Mouse (Mus musculus): Measurements from ENCODE around the gene Kif11. TPM values are rescaled to one million over a fixed set of nuclear protein-coding genes. Genes with fewer than 3 reads are reported as not detected.

The Kif11 gene
- polyA plus RNA-seq (2012; rRNA removed), result 6.7 and 8.9 TPM in 2 replicates

DNA sequence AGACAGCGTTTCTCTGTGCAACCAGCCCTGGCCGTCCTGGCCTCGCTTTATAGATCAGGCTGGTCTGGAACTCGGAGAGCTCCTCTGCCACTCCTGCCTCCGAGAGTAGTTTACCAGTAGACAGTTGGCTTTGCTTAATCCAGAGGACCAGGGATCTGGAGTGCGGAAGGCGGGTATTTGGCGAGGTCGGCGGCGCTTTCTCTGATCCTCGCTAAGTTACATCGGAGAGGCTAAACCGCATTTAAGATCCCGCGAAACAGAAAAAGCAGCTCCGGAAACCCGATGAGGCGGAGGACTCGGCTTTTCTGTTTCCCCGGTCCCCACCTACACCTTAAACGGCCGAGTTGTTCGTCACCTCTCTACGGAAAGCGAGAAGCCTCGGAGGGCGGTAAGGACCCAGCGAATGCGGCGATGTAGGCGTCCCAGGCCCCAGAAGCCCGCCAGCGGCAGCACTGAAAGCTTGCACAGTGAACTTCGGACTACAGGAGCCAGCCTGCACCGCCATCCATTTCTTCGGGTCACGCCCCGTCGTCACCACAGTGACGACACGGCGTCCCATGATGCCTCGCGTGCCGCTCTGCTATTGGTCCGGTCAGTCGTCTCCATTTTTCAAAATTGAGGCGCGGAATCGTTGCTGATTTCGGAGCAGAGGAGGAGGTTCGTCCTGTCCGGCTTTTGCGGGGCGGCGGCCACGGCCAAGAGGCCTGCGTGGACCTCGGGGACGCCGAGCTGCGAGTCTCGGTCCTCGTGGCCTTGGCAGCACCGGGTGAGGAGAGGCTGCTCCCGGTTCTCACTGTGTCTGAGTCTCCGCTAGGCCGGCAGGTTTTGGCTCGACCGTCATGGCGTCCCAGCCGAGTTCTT, at the start of gene Kif11:
Gene Kif11 (plus strand): TSS at position 649 of the 861 bp plus-strand sequence.
- H3K27ac ChIP-seq (ENCODE audit: control insufficient read depth, insufficient read depth, low read depth, low read length), result peak within 1 kb of the TSS; percentile 93
- peak within 1 kb of the TSS; percentile 99 for H3K4me3 ChIP-seq (ENCODE audit: control insufficient read depth, low read depth, low read length)
- no peaks in the 10 kb centered on the region for H3K4me1 ChIP-seq (ENCODE audit: control insufficient read depth, insufficient read depth, low read length)
- H3K27me3 ChIP-seq (ENCODE audit: control insufficient read depth, insufficient read depth, low read length), result no peaks in the 10 kb centered on the region
- no peaks in the 10 kb centered on the region for H3K36me3 ChIP-seq (ENCODE audit: control insufficient read depth, insufficient read depth, low read length)
- TF ChIP-seq POLR2A (IDR thresholded peaks at IDR 0.05; ENCODE audit: control insufficient read depth, low read depth, low read length) (peak; percentile 98), CTCF (IDR thresholded peaks at IDR 0.05; ENCODE audit: control insufficient read depth, insufficient read depth, insufficient replicate concordance, low read depth, low read length) (no peak)

DNA sequence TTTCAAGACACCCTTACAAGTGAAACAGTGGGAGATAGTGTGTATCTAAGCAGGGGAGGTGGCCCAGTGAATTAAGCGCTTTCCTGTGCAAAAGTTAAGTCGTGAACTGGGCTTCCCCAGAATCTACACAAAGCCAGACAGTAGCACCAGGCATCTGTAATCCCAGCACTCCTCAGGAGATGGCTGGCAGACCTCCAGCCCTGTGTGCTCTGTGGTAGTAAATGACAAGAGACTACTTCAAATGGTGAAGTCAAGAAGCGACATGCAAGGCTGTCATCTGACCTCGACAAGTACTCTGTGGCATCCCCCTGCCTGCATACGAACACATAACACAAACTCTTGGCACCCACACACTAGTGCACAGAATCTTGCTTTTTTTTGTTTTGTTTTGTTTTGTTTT, 49.0 kb upstream of the Kif11 start:
- Histone ChIP-seq H3K27ac (ENCODE audit: control insufficient read depth, insufficient read depth, low read depth, low read length) (no peak overlapping the region), H3K27me3 (ENCODE audit: control insufficient read depth, insufficient read depth, low read length) (no peaks in the 10 kb centered on the region), H3K4me1 (ENCODE audit: control insufficient read depth, insufficient read depth, low read length) (no peaks in the 10 kb centered on the region), H3K4me3 (ENCODE audit: control insufficient read depth, low read depth, low read length) (no peak overlapping the region), H3K36me3 (ENCODE audit: control insufficient read depth, insufficient read depth, low read length) (no peaks in the 10 kb centered on the region)
- no peak for TF ChIP-seq POLR2A (IDR thresholded peaks at IDR 0.05; ENCODE audit: control insufficient read depth, low read depth, low read length)
- TF ChIP-seq CTCF (IDR thresholded peaks at IDR 0.05; ENCODE audit: control insufficient read depth, insufficient read depth, insufficient replicate concordance, low read depth, low read length), result no peak

DNA sequence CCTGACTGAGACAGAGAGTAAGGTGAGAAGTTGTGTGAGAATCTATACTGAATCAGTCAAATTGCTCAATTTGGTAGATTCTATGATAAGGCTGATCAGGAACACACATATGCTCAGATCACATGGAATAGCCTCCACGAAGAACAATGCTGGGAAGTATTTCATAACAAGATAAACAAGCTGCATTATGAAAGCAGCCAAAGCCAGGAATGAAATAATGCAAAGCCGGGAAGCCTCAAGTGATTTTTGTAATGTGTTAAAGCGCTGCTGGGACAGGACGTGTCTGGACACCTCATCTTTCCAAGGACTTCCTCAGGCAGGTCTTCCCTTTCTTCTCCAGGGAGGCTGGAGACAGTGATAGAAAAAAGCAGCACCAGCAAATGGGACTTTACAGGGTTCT, 43.5 kb upstream of the Kif11 start:
- no peak for TF ChIP-seq CTCF (IDR thresholded peaks at IDR 0.05; ENCODE audit: control insufficient read depth, insufficient read depth, insufficient replicate concordance, low read depth, low read length)
- no peak for TF ChIP-seq POLR2A (IDR thresholded peaks at IDR 0.05; ENCODE audit: control insufficient read depth, low read depth, low read length)
- no peak overlapping the region for H3K4me3 ChIP-seq (ENCODE audit: control insufficient read depth, low read depth, low read length)
- no peaks in the 10 kb centered on the region for H3K27me3 ChIP-seq (ENCODE audit: control insufficient read depth, insufficient read depth, low read length)
- no peaks in the 10 kb centered on the region for H3K36me3 ChIP-seq (ENCODE audit: control insufficient read depth, insufficient read depth, low read length)
- H3K27ac ChIP-seq (ENCODE audit: control insufficient read depth, insufficient read depth, low read depth, low read length), result no peak overlapping the region
- no peaks in the 10 kb centered on the region for H3K4me1 ChIP-seq (ENCODE audit: control insufficient read depth, insufficient read depth, low read length)

DNA sequence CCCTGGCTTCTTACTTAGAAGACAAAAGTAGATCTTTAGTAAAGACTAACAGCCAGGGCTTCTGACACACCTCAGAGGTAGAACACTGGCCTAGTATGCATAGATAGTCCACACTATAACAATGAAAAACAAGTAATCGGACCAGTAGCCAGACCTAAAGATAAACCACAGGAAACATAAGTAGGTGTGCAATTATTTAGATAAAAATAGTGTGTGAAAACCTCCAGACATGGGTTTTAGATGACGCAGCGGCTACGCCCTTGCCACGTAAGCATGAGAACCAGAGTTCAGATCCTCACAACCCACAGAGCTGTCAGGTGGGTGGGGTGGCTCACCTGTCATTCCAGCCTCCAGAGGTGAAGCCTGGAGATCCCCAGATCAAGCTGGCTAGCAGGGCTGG, 42.8 kb upstream of the Kif11 start:
- Histone ChIP-seq H3K4me3 (ENCODE audit: control insufficient read depth, low read depth, low read length) (no peak overlapping the region), H3K36me3 (ENCODE audit: control insufficient read depth, insufficient read depth, low read length) (no peaks in the 10 kb centered on the region), H3K27me3 (ENCODE audit: control insufficient read depth, insufficient read depth, low read length) (no peaks in the 10 kb centered on the region), H3K4me1 (ENCODE audit: control insufficient read depth, insufficient read depth, low read length) (peaks cover 2% of the 10 kb centered on the region; the same call in 1 of the 2 replicates), H3K27ac (ENCODE audit: control insufficient read depth, insufficient read depth, low read depth, low read length) (no peak overlapping the region)
- TF ChIP-seq POLR2A (IDR thresholded peaks at IDR 0.05; ENCODE audit: control insufficient read depth, low read depth, low read length) (no peak), CTCF (IDR thresholded peaks at IDR 0.05; ENCODE audit: control insufficient read depth, insufficient read depth, insufficient replicate concordance, low read depth, low read length) (no peak)

DNA sequence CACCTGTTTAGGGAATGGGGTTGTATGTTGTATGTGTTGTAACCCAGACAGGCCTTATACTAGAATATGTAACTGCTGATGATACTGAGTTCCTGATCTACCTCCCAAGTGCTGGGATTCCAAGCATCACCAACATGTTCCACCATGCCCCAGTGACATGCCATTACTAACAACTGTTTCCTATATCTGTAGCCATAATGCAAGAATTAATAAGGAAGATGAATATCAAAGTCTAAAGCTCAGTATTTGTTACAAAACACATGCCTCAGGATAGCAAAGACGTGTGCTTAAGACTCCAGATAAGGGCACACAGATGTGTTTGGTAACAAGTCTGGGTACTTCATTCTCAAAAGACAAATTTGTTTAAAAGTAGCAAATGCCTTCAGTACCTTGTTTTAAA, 40.8 kb upstream of the Kif11 start:
- Histone ChIP-seq H3K27me3 (ENCODE audit: control insufficient read depth, insufficient read depth, low read length) (no peaks in the 10 kb centered on the region), H3K4me1 (ENCODE audit: control insufficient read depth, insufficient read depth, low read length) (peaks cover 2% of the 10 kb centered on the region; the same call in 1 of the 2 replicates), H3K4me3 (ENCODE audit: control insufficient read depth, low read depth, low read length) (no peak overlapping the region), H3K36me3 (ENCODE audit: control insufficient read depth, insufficient read depth, low read length) (no peaks in the 10 kb centered on the region), H3K27ac (ENCODE audit: control insufficient read depth, insufficient read depth, low read depth, low read length) (no peak overlapping the region)
- TF ChIP-seq POLR2A (IDR thresholded peaks at IDR 0.05; ENCODE audit: control insufficient read depth, low read depth, low read length) (no peak), CTCF (IDR thresholded peaks at IDR 0.05; ENCODE audit: control insufficient read depth, insufficient read depth, insufficient replicate concordance, low read depth, low read length) (no peak)

DNA sequence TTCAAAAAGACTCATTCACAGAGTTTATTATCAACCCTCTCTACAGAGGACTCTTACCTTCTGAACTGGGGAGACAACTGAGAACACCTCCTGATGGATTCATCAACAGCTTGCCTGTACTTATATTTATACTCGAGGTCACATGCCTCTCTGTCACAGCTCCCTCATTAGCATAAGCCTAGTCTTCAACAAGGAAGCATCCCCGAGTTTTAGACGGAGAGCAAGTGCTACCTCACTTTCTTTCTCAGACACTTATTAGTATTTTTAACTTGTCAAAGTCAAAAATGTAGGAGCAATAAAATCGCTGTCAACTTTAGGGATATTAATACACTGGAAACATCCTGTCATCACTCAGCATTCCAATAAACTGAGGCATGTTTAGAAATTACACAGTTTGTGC, 38.5 kb upstream of the Kif11 start, which contains the start of gene Ide:
Gene Ide (minus strand): TSS at position 101 of the 400 bp plus-strand sequence.
- Histone ChIP-seq H3K27me3 (ENCODE audit: control insufficient read depth, insufficient read depth, low read length) (no peaks in the 10 kb centered on the region), H3K4me3 (ENCODE audit: control insufficient read depth, low read depth, low read length) (no peak within 1 kb of the TSS)
- TF ChIP-seq CTCF (IDR thresholded peaks at IDR 0.05; ENCODE audit: control insufficient read depth, insufficient read depth, insufficient replicate concordance, low read depth, low read length) (no peak), POLR2A (IDR thresholded peaks at IDR 0.05; ENCODE audit: control insufficient read depth, low read depth, low read length) (no peak)

DNA sequence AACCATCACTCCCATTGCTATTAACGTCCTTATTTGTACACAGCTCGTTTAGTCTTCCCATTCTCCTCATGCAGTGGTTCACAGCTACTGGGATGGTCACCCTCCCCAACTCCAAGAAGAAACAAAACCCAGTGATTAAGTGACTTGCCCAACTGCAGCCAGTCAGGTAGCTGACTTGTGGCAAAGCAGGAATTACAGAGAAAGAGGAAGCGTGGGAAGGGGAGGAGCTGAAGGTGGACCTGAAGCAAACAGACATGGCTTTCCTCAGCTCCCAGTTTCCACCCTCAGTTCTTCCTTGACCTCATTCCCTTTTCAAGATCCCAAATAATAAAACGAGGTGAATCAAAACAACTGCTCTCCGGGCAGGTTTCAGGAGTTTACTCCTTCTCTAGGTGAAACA, 35.7 kb upstream of the Kif11 start:
- no peak overlapping the region for H3K27ac ChIP-seq (ENCODE audit: control insufficient read depth, insufficient read depth, low read depth, low read length)
- H3K4me1 ChIP-seq (ENCODE audit: control insufficient read depth, insufficient read depth, low read length), result peaks cover 2% of the 10 kb centered on the region
- H3K4me3 ChIP-seq (ENCODE audit: control insufficient read depth, low read depth, low read length), result no peak overlapping the region
- TF ChIP-seq POLR2A (IDR thresholded peaks at IDR 0.05; ENCODE audit: control insufficient read depth, low read depth, low read length) (no peak), CTCF (IDR thresholded peaks at IDR 0.05; ENCODE audit: control insufficient read depth, insufficient read depth, insufficient replicate concordance, low read depth, low read length) (no peak)
- no peaks in the 10 kb centered on the region for H3K36me3 ChIP-seq (ENCODE audit: control insufficient read depth, insufficient read depth, low read length)
- no peaks in the 10 kb centered on the region for H3K27me3 ChIP-seq (ENCODE audit: control insufficient read depth, insufficient read depth, low read length)

More for the DNA sequence above, 38.5 kb upstream of the Kif11 start, which contains the start of gene Ide:
- Histone ChIP-seq H3K27ac (ENCODE audit: control insufficient read depth, insufficient read depth, low read depth, low read length) (no peak within 1 kb of the TSS), H3K36me3 (ENCODE audit: control insufficient read depth, insufficient read depth, low read length) (no peaks in the 10 kb centered on the region), H3K4me1 (ENCODE audit: control insufficient read depth, insufficient read depth, low read length) (peaks cover 2% of the 10 kb centered on the region)

Data from testis, adult 2 months (tissue).